Mouse (Mus musculus) B cell, adult 2 months (primary cell): ENCODE results near the gene Prorsd1.

Experiments
- DNase-seq, 2 experiments: peaks; one replicate each; pipeline ENCODE4 v3.0.0; 2022

Prorsd1 gene

GRCm38 (mm10) chr11:29503948-29504893 lies 10.6 kb downstream of the Prorsd1 start:
- no peak for DNase-seq

- DNase-seq, result no peak
These were observed 17.9 kb downstream of the Prorsd1 start for GRCm38 (mm10) chr11:29496962-29497361.

GRCm38 (mm10) chr11:29493135-29493534 lies 21.7 kb downstream of the Prorsd1 start:
- DNase-seq, result no peak

- DNase-seq, result no peak
These were observed 40.2 kb downstream of the Prorsd1 start for GRCm38 (mm10) chr11:29474676-29475075.
